Mouse (Mus musculus) limb, embryonic 14.5 days (tissue): ENCODE measurements around the gene Lrrn4. TPM values are rescaled to one million over a fixed set of nuclear protein-coding genes. Genes with fewer than 3 reads are reported as not detected.

Source experiments
- ATAC-seq: fragments of 200-750 bp; cut with Nextera tagmentation; 2 replicates; pipeline ENCODE4 v1.8.0; 2017; ENCODE audit warnings: low read depth, moderate number of reproducible peaks, moderate TSS enrichment; ENCODE audit not compliant: low FRiP score
- DNase-seq: peaks from one replicate; pipeline ENCODE4 v3.0.0-alpha.2; 2015; ENCODE audit warnings: low spot score
- H3K27ac ChIP-seq: fragments of 300-500 bp; sonication (generic); replicated peaks from 2 replicates; pipeline ENCODE4 v1.5.1; 2014; ENCODE audit warnings: low read depth, mild to moderate bottlenecking, low read length, moderate library complexity, mixed read lengths
- H3K27me3 ChIP-seq: fragments of 300-500 bp; sonication (generic); 2 replicates; pipeline ENCODE4 v1.6.1; 2014; ENCODE audit warnings: low read length, mixed read lengths; ENCODE audit not compliant: control insufficient read depth, insufficient read depth
- H3K36me3 ChIP-seq: fragments of 300-500 bp; sonication (generic); 2 replicates; pipeline ENCODE4 v1.6.1; 2014; ENCODE audit warnings: mild to moderate bottlenecking, low read length, moderate library complexity, mixed read lengths; ENCODE audit not compliant: control insufficient read depth, insufficient read depth
- H3K4me1 ChIP-seq: fragments of 300-500 bp; sonication (generic); 2 replicates; pipeline ENCODE4 v1.6.1; 2014; ENCODE audit warnings: antibody characterized with exemption, low read length, mixed read lengths; ENCODE audit not compliant: control insufficient read depth, insufficient read depth
- H3K4me2 ChIP-seq: fragments of 300-500 bp; sonication (generic); replicated peaks from 2 replicates; pipeline ENCODE4 v1.6.1; 2014; ENCODE audit warnings: low read depth, mild to moderate bottlenecking, low read length, moderate library complexity; ENCODE audit not compliant: severe bottlenecking
- H3K4me3 ChIP-seq: fragments of 300-500 bp; sonication (generic); replicated peaks from 2 replicates; pipeline ENCODE4 v1.5.1; 2014; ENCODE audit warnings: low read length
- H3K9ac ChIP-seq: fragments of 300-500 bp; sonication (generic); 2 replicates; pipeline ENCODE4 v1.6.1; 2014; ENCODE audit warnings: mild to moderate bottlenecking, low read depth, low read length, moderate library complexity; ENCODE audit not compliant: severe bottlenecking
- H3K9me3 ChIP-seq: fragments of 300-500 bp; sonication (generic); 2 replicates; pipeline ENCODE4 v1.6.1; 2016; ENCODE audit warnings: low read length; ENCODE audit not compliant: control insufficient read depth
- POLR2A ChIP-seq: fragments of 200-500 bp; IDR thresholded peaks from 2 replicates; pipeline ENCODE4 v1.8.0; 2012; ENCODE audit warnings: inconsistent platforms, mild to moderate bottlenecking, moderate library complexity, borderline replicate concordance; ENCODE audit not compliant: insufficient read depth, insufficient read length; ENCODE audit errors: extremely low read depth
- WGBS: fragments of 180-500 bp; shearing (Covaris S2); extraction: QIAGEN DNeasy Blood & Tissue Kit; methylation state at CpG from one replicate; pipeline ENCODE4 v1.1.7; 2014; 5-methylcytosine and 5-hydroxymethylcytosine counted together
- polyA plus RNA-seq, 2 experiments: library from polyadenylated mRNA; depleted of rRNA in 1 of 2; stranded (reverse) in 1 of 2; unstranded in 1 of 2; fragments of >200 nt; fragmentation: Nextera tagmentation in 1 of 2; extraction: Ambion mirVana in 1 of 2; gene quantifications; 2 replicates each; pipeline versions ENCODE4 v1.2.1 to v1.2.3; 2012 to 2014

The Lrrn4 gene
- polyA plus RNA-seq, 2 experiments: 0.31 to 0.51 TPM

- ATAC-seq (no peak), DNase-seq (no peak)
- Histone ChIP-seq H3K9ac (no peak overlapping the region), H3K4me3 (no peak overlapping the region), H3K36me3 (no peaks in the 10 kb centered on the region), H3K4me1 (no peaks in the 10 kb centered on the region), H3K9me3 (no peaks in the 10 kb centered on the region), H3K4me2 (no peak overlapping the region), H3K27ac (no peak overlapping the region), H3K27me3 (no peaks in the 10 kb centered on the region)
- no peak for TF ChIP-seq POLR2A
- 89% methylated on average over 4 of the region's 4 CpGs for WGBS
Measured at GRCm38 (mm10) chr2:132901636-132902035, 20.9 kb upstream of the Lrrn4 start.

DNA sequence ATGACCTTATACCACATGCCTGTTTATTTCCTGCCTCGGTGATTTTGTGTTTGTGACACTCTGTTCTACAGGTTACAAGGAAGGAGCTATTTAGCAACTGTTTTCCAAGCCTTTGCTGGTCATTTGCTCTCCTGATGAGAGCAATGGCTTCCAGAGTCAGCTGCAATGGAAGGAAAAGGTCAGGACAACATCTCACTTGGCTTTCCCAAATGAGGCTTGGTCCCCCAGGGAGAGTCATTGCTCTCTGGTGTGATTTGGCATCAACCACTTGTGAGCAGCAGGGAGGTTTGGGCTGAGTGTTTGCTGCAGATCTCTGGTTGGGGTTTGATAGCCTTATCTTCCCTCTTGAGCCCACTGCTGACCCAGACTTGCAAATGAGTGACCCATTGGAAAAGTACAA, 19.9 kb upstream of the Lrrn4 start:
- no peak for DNase-seq
- no peaks in the 10 kb centered on the region for H3K36me3 ChIP-seq
- no peaks in the 10 kb centered on the region for H3K4me1 ChIP-seq
- 78% methylated on average over 1 of the region's 1 CpGs for WGBS
- ATAC-seq: no peak
- no peaks in the 10 kb centered on the region for H3K27me3 ChIP-seq
- no peak overlapping the region for H3K4me3 ChIP-seq
- H3K9ac ChIP-seq: no peak overlapping the region
- H3K27ac ChIP-seq: no peak overlapping the region
- TF ChIP-seq POLR2A: no peak
- H3K4me2 ChIP-seq: no peak overlapping the region
- H3K9me3 ChIP-seq: no peaks in the 10 kb centered on the region

DNA sequence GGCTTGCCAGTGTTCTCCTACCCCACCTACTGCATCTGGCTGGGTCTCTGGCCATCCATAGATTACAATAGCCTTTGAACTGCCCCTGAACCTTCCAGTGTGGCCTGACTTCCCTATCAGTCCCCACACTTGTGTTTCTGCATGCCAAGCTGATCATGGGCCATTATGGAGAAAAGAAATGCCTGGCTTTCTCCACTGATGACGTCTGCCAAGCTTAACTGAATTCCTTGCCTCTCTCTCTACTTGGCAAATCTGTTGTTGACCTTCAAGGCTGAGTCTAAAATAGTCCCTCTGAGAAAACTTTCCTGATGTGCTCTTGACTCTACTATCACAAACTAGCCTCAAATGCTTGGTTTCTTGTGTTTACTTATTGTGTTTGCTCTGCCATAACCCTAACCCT, 17.5 kb upstream of the Lrrn4 start:
- Histone ChIP-seq H3K4me3 (no peak overlapping the region), H3K27ac (no peak overlapping the region), H3K9ac (no peak overlapping the region), H3K4me2 (no peak overlapping the region), H3K36me3 (no peaks in the 10 kb centered on the region), H3K4me1 (no peaks in the 10 kb centered on the region), H3K27me3 (no peaks in the 10 kb centered on the region), H3K9me3 (no peaks in the 10 kb centered on the region)
- no peak for DNase-seq
- ATAC-seq: no peak
- 73% methylated on average over 1 of the region's 1 CpGs for WGBS
- TF ChIP-seq POLR2A: no peak

- no peak for TF ChIP-seq POLR2A
- no peak overlapping the region for H3K27ac ChIP-seq
- no peak overlapping the region for H3K4me3 ChIP-seq
- 82% methylated on average over 5 of the region's 5 CpGs for WGBS
- H3K4me1 ChIP-seq: no peaks in the 10 kb centered on the region
- no peak overlapping the region for H3K9ac ChIP-seq
- ATAC-seq (no peak), DNase-seq (no peak)
- H3K36me3 ChIP-seq: no peaks in the 10 kb centered on the region
- no peaks in the 10 kb centered on the region for H3K9me3 ChIP-seq
- no peaks in the 10 kb centered on the region for H3K27me3 ChIP-seq
- H3K4me2 ChIP-seq: no peak overlapping the region
Measured at GRCm38 (mm10) chr2:132893826-132894225, 13.1 kb upstream of the Lrrn4 start.

- Histone ChIP-seq H3K4me3 (no peak overlapping the region), H3K27me3 (peaks cover 11% of the 10 kb centered on the region; the same call in 1 of the 2 replicates), H3K9ac (no peak overlapping the region), H3K4me1 (peaks cover 4% of the 10 kb centered on the region; the same call in 1 of the 2 replicates), H3K27ac (no peak overlapping the region), H3K36me3 (no peaks in the 10 kb centered on the region), H3K4me2 (no peak overlapping the region), H3K9me3 (no peaks in the 10 kb centered on the region)
- no peak for TF ChIP-seq POLR2A
- ATAC-seq (no peak), DNase-seq (no peak)
- WGBS: 91% methylated on average over 6 of the region's 7 CpGs
Measured at GRCm38 (mm10) chr2:132885312-132885711, 4.6 kb upstream of the Lrrn4 start.
